Mouse (Mus musculus): ENCODE measurements around the gene Psmd3.

- TF ChIP-seq POLR2A (IDR thresholded peaks at IDR 0.05; ENCODE audit: borderline replicate concordance, insufficient read depth, low read length) (no peak), CTCF (IDR thresholded peaks at IDR 0.05; ENCODE audit: borderline replicate concordance, insufficient read depth, low read depth, low read length) (peak; percentile 94)
These were observed 28.2 kb downstream of the Psmd3 start for GRCm38 (mm10) chr11:98710416-98711045.
